Mouse (Mus musculus): ENCODE measurements around the gene Vmn1r208.
"Not testable (repeated sequence)": the region's sequence is repeated elsewhere in the genome, so short reads cannot be mapped to it uniquely, and the experiment has no call there.

DNA sequence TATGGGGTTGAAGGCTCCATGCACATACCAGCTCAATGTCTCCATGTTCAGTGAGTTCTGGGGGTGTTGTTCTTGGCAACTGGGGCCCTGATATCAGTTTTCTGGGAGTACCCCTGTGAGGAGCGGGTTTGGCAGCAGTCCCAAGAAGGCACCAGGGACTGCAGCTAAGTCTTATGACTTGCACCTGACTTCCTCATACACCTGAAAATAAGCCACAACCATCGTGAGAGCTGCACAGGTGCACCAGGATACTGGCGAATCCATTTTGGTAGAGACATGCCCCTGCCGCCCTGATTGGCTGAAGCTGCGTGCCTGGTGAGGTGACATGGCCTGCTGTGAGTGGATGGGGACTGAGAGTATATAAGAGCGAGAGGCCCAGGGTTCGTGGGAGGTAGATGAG is at the start of gene Vmn1r208:
- TF ChIP-seq CTCF (IDR thresholded peaks at IDR 0.05; ENCODE audit: low read depth, low read length); GATA1 (IDR thresholded peaks at IDR 0.05; ENCODE audit: borderline replicate concordance, low read length); TAL1 (conservative IDR thresholded peaks at IDR 0.05; ENCODE audit: low read depth, low read length); GATA2 (IDR thresholded peaks at IDR 0.05; ENCODE audit: borderline replicate concordance, low read depth, low read length): not testable (repeated sequence)

Measured in G1E (cell line).